In genomic region chr3:67450601-67451210, GRCm38 (mm10) we compare ENCODE assay signal across 12 mouse cellular contexts. TPM values are rescaled to one million over a fixed set of nuclear protein-coding genes. Genes with fewer than 3 reads are reported as not detected.
A peak's percentile ranks its signal among the peaks of the same experiment; 100 is the strongest.
DNase-seq lines count a peak whose midpoint lies in the region; ATAC-seq lines count a peak whose summit lies in the region.
"Had no signal": no experiment of that assay in that cellular context is flagged by ENCODE, and none has a peak within 500 bp of the region (broad histone marks: within the 10 kb centered on the region; RNA-seq: fewer than 3 reads in every experiment).

No protein-coding gene starts in this region.

- H3K4me3 ChIP-seq in lung, embryonic 15.5 days = no peak overlapping the region
- H3K4me3 ChIP-seq: hindbrain, embryonic 10.5 days; liver, embryonic 12.5 days; stomach, embryonic 15.5 days had no signal

- no peaks in the 10 kb centered on the region for H3K9me3 ChIP-seq in lung, embryonic 15.5 days
- H3K9me3 ChIP-seq: hindbrain, embryonic 10.5 days; liver, embryonic 12.5 days; stomach, embryonic 15.5 days had no signal

- no peak overlapping the region for H3K4me2 ChIP-seq in lung, embryonic 15.5 days
- H3K4me2 ChIP-seq: liver, embryonic 12.5 days; stomach, embryonic 15.5 days had no signal

- peak; percentile 14 to 28 for DNase-seq in heart, adult 18-20 months
- no peak for DNase-seq in heart, adult 11 months
- peak; percentile 49 for DNase-seq in kidney, postnatal 14 days
- no peak for DNase-seq in kidney, adult 18-20 months
- DNase-seq in Muller cell, postnatal 12 days (ENCODE audit: inconsistent ontology term) = peak; percentile 80
- DNase-seq in embryo, embryonic 10 days (ENCODE audit: low spot score) = no peak
- DNase-seq in urinary bladder, adult 18-20 months (ENCODE audit: low spot score in 2 of 2) = no peak
- DNase-seq: cerebellum, adult 8-10 months had no signal

- H3K4me1 ChIP-seq in lung, embryonic 15.5 days = no peaks in the 10 kb centered on the region
- H3K4me1 ChIP-seq: hindbrain, embryonic 10.5 days; liver, embryonic 12.5 days; stomach, embryonic 15.5 days had no signal

- ATAC-seq in lung, embryonic 15.5 days (ENCODE audit: borderline replicate concordance, extremely low read depth, low FRiP score, low TSS enrichment) = peak; percentile 65
- ATAC-seq: liver, embryonic 12.5 days had no signal

- H3K27ac ChIP-seq in lung, embryonic 15.5 days = peak overlapping the region; percentile 70
- H3K27ac ChIP-seq: hindbrain, embryonic 10.5 days; liver, embryonic 12.5 days; stomach, embryonic 15.5 days had no signal

- no peaks in the 10 kb centered on the region for H3K27me3 ChIP-seq in lung, embryonic 15.5 days
- H3K27me3 ChIP-seq: liver, embryonic 12.5 days; stomach, embryonic 15.5 days had no signal

- peaks cover 47% of the 10 kb centered on the region for H3K36me3 ChIP-seq in lung, embryonic 15.5 days

- 67% methylated on average over 5 of the region's 5 CpGs for WGBS in lung, embryonic 15.5 days

- no peak overlapping the region for H3K9ac ChIP-seq in lung, embryonic 15.5 days
- H3K9ac ChIP-seq: liver, embryonic 12.5 days; stomach, embryonic 15.5 days had no signal

RNA-seq across cellular contexts. Expression of gene Lxn, which starts 13.0 kb away (rescaled TPM):
- total RNA-seq in heart, adult 18-20 months (2021) = 1 to 10 TPM; 3.6 to 4.2 TPM
- polyA plus RNA-seq in lung, embryonic 15.5 days (2015; fragmentation: Nextera tagmentation; extraction: Ambion mirVana) = 181 and 189 TPM in 2 replicates

RNA-seq across cellular contexts. Expression of gene Gfm1, which starts 20.8 kb away (rescaled TPM):
- 100 to 1,000 TPM; 229 to 255 TPM for total RNA-seq in heart, adult 18-20 months (2021)
- 42.8 and 49.0 TPM in 2 replicates for polyA plus RNA-seq in lung, embryonic 15.5 days (2015; fragmentation: Nextera tagmentation; extraction: Ambion mirVana)

Comparison
In these comparisons a context has a peak if more than half of its experiments do, and no peak if none do; other contexts are left out.
1. DNase-seq: peak in heart, adult 18-20 months (2 of 2), kidney, postnatal 14 days (single experiment) and Muller cell, postnatal 12 days (single experiment); none in heart, adult 11 months (single experiment), kidney, adult 18-20 months (single experiment), embryo, embryonic 10 days (single experiment) and urinary bladder, adult 18-20 months (0 of 2).